Mouse (Mus musculus): ENCODE results near the gene Prkcb. TPM values are rescaled to one million over a fixed set of nuclear protein-coding genes. Genes with fewer than 3 reads are reported as not detected.

Prkcb gene
- polyA plus RNA-seq, 1 experiment from 2014 or later, result 3.3 TPM

- H3K4me3 ChIP-seq, result no peak overlapping the region
- no peak for ATAC-seq (replicated peaks; ENCODE audit: insufficient number of reproducible peaks, insufficient read depth, low FRiP score, low read depth)
- H3K9me3 ChIP-seq (replicated peaks), result no peaks in the 10 kb centered on the region
- no peak overlapping the region for H3K27ac ChIP-seq
- no peaks in the 10 kb centered on the region for H3K36me3 ChIP-seq
- H3K9ac ChIP-seq, result no peak overlapping the region
- H3K27me3 ChIP-seq, result peaks cover 11% of the 10 kb centered on the region; the same call in 1 of the 2 replicates
- H3K4me2 ChIP-seq, result no peak overlapping the region
- no peaks in the 10 kb centered on the region for H3K4me1 ChIP-seq (replicated peaks)
Measured at GRCm38 (mm10) chr7:122475038-122475437, 186.5 kb downstream of the Prkcb start.

- Histone ChIP-seq H3K27ac (no peak overlapping the region), H3K4me1 (replicated peaks) (no peaks in the 10 kb centered on the region), H3K36me3 (no peaks in the 10 kb centered on the region), H3K4me2 (no peak overlapping the region), H3K4me3 (no peak overlapping the region), H3K9me3 (replicated peaks) (no peaks in the 10 kb centered on the region), H3K27me3 (peaks cover 11% of the 10 kb centered on the region; the same call in 1 of the 2 replicates), H3K9ac (no peak overlapping the region)
- 78% methylated on average over 6 of the region's 6 CpGs for WGBS
- no peak for ATAC-seq (replicated peaks; ENCODE audit: insufficient number of reproducible peaks, insufficient read depth, low FRiP score, low read depth)
Measured at GRCm38 (mm10) chr7:122476697-122477096, 188.1 kb downstream of the Prkcb start.

DNA sequence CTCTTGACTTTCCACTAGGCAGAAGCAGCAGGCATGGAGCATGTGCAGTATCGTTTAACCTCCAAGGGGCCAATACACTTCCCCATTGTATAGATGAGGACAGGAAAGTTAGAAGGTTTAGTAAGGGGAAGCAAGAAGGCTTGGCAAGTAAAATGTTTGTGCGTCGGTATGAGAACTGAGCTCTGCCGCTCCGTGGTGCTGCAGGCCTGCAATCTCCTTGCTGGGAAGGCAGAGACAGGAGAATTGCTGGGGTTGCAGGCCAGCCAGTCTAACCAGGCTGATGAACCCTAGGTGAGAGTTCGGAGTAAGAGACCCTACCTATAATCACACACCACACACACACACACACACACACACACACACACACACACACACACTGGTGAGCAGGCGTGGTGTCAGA is 188.6 kb downstream of the Prkcb start:
- no peak overlapping the region for H3K4me2 ChIP-seq
- no peaks in the 10 kb centered on the region for H3K4me1 ChIP-seq (replicated peaks)
- H3K36me3 ChIP-seq, result no peaks in the 10 kb centered on the region
- no peak for ATAC-seq (replicated peaks; ENCODE audit: insufficient number of reproducible peaks, insufficient read depth, low FRiP score, low read depth)
- no peak overlapping the region for H3K9ac ChIP-seq
- H3K4me3 ChIP-seq, result no peak overlapping the region
- 58% methylated on average over 7 of the region's 7 CpGs for WGBS
- peaks cover 11% of the 10 kb centered on the region; the same call in 1 of the 2 replicates for H3K27me3 ChIP-seq
- no peak overlapping the region for H3K27ac ChIP-seq
- H3K9me3 ChIP-seq (replicated peaks), result no peaks in the 10 kb centered on the region

DNA sequence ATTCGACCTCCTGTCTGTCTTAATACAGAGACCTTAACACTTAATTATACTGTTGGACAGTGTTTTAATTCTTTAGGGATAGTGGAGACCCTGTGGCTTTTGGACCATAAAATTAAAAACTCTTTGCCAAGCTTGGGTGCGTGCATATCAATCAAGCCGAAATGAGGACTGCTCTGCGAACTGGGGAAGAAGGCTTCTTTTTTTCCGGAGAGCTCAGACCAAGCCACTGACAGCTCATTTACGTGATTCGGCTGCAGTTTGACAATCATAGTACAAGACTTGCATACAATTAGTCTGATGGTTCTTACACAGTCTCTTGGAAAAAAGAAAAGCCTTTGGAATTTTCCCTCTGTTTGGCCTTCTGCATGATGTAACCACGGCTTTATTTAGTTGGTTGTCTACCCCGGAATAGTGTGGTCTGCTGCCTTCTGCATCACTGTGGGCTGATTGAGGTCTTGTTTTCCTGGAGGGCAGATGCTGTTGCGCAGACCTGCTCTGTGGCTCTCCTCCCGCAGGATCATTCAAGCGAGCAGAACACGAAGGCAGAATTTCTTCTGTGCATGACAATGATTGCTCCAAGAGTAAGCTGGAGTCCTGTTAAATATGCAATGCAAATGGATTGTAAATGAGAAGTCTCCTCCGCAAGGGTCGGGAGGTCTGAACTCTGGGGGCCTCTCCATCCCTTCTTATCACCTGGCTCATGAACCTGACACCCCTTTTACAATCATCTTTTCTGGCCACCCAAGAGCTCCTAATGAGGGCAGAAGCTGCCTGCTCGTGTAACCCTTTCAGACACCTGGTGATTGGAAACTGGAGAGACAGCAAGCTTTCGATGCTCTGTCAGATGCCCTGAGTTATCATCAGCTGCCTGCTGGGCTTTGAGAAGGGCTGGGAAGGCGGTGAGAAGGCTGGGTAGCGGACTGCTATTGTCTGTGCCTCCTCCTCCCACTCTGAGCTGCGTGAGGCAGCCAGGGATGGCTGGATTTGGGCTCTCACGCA is 189.3 kb downstream of the Prkcb start:
- H3K4me2 ChIP-seq, result no peak overlapping the region
- H3K9me3 ChIP-seq (replicated peaks), result no peaks in the 10 kb centered on the region
- H3K27ac ChIP-seq, result no peak overlapping the region
- ATAC-seq (replicated peaks; ENCODE audit: insufficient number of reproducible peaks, insufficient read depth, low FRiP score, low read depth), result no peak
- H3K36me3 ChIP-seq, result no peaks in the 10 kb centered on the region
- 27% methylated on average over 21 of the region's 21 CpGs for WGBS
- H3K4me3 ChIP-seq, result no peak overlapping the region
- H3K9ac ChIP-seq, result no peak overlapping the region
- peaks cover 11% of the 10 kb centered on the region; the same call in 1 of the 2 replicates for H3K27me3 ChIP-seq
- no peaks in the 10 kb centered on the region for H3K4me1 ChIP-seq (replicated peaks)

DNA sequence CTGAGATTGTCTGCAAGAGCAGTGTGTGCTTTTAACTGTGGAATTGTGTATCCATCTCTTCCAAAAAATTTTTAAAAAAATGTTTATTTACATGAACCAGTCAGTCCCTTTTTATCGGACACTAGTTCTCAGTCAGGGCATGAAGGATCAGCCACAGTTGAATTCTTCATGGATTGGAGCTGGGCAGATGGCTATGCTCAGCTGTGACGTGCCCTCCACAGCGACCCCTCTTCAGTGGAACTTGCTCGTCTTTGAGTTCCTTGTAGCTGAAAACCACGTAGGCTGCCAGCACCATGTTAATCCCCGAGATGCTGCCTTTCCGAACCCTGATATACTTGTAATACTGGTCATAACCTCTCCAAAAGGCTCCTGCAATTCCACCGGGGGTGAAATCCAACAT is 195.4 kb downstream of the Prkcb start:
- ATAC-seq (replicated peaks; ENCODE audit: insufficient number of reproducible peaks, insufficient read depth, low FRiP score, low read depth), result no peak
- WGBS, result 75% methylated on average over 8 of the region's 8 CpGs
- Histone ChIP-seq H3K4me3 (no peak overlapping the region), H3K36me3 (no peaks in the 10 kb centered on the region), H3K4me2 (no peak overlapping the region), H3K9me3 (replicated peaks) (no peaks in the 10 kb centered on the region), H3K4me1 (replicated peaks) (no peaks in the 10 kb centered on the region), H3K9ac (no peak overlapping the region), H3K27ac (no peak overlapping the region), H3K27me3 (0 out of 2 replicates have a peak, but pooled peaks cover 3% of the 10 kb centered on the region)

- no peaks in the 10 kb centered on the region for H3K36me3 ChIP-seq
- no peak overlapping the region for H3K9ac ChIP-seq
- ATAC-seq (replicated peaks; ENCODE audit: insufficient number of reproducible peaks, insufficient read depth, low FRiP score, low read depth), result no peak
- 68% methylated on average over 11 of the region's 11 CpGs for WGBS
- no peaks in the 10 kb centered on the region for H3K4me1 ChIP-seq (replicated peaks)
- H3K4me2 ChIP-seq, result no peak overlapping the region
- no peak overlapping the region for H3K27ac ChIP-seq
- H3K27me3 ChIP-seq, result no peaks in the 10 kb centered on the region
- H3K4me3 ChIP-seq, result no peak overlapping the region
- H3K9me3 ChIP-seq (replicated peaks), result no peaks in the 10 kb centered on the region
Measured at GRCm38 (mm10) chr7:122487929-122488571, 199.5 kb downstream of the Prkcb start.

DNA sequence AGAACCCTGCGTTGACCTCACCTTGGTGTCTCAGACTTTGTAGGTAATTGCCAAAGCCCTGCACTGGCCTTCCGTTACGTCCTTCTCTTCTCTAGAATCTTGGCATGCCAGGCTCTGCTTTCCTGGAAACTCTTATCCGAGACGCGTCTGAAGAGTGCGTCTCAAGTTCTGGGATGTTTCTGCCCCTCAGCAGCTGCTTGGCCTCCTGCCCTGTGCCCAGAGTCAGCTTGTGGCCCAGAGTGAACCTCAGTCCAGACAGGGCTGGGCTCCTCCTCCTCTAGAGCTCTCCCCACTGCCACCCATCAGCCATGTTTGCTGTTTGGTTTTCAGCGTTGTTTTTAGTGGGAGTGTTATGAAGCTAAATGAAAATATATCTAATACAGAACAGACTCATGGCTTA is 203.5 kb downstream of the Prkcb start:
- H3K4me1 ChIP-seq (replicated peaks), result no peaks in the 10 kb centered on the region
- H3K4me2 ChIP-seq, result no peak overlapping the region
- ATAC-seq (replicated peaks; ENCODE audit: insufficient number of reproducible peaks, insufficient read depth, low FRiP score, low read depth), result no peak
- H3K4me3 ChIP-seq, result no peak overlapping the region
- no peaks in the 10 kb centered on the region for H3K27me3 ChIP-seq
- no peaks in the 10 kb centered on the region for H3K9me3 ChIP-seq (replicated peaks)
- H3K36me3 ChIP-seq, result no peaks in the 10 kb centered on the region
- H3K27ac ChIP-seq, result no peak overlapping the region
- no peak overlapping the region for H3K9ac ChIP-seq
- 69% methylated on average over 8 of the region's 8 CpGs for WGBS

GRCm38 (mm10) chr7:122492936-122493335 is 204.4 kb downstream of the Prkcb start:
- H3K9me3 ChIP-seq (replicated peaks), result no peaks in the 10 kb centered on the region
- H3K4me2 ChIP-seq, result no peak overlapping the region
- H3K27ac ChIP-seq, result no peak overlapping the region
- ATAC-seq (replicated peaks; ENCODE audit: insufficient number of reproducible peaks, insufficient read depth, low FRiP score, low read depth), result no peak
- H3K36me3 ChIP-seq, result no peaks in the 10 kb centered on the region
- no peaks in the 10 kb centered on the region for H3K4me1 ChIP-seq (replicated peaks)
- no peak overlapping the region for H3K4me3 ChIP-seq
- no peak overlapping the region for H3K9ac ChIP-seq
- no peaks in the 10 kb centered on the region for H3K27me3 ChIP-seq
- 82% methylated on average over 9 of the region's 9 CpGs for WGBS

GRCm38 (mm10) chr7:122494088-122494487 is 205.5 kb downstream of the Prkcb start:
- Histone ChIP-seq H3K36me3 (no peaks in the 10 kb centered on the region), H3K4me3 (no peak overlapping the region), H3K4me2 (no peak overlapping the region), H3K4me1 (replicated peaks) (no peaks in the 10 kb centered on the region), H3K9ac (no peak overlapping the region), H3K27me3 (no peaks in the 10 kb centered on the region), H3K9me3 (replicated peaks) (no peaks in the 10 kb centered on the region), H3K27ac (no peak overlapping the region)
- ATAC-seq (replicated peaks; ENCODE audit: insufficient number of reproducible peaks, insufficient read depth, low FRiP score, low read depth), result no peak
- WGBS, result 25% methylated on average over 3 of the region's 3 CpGs

DNA sequence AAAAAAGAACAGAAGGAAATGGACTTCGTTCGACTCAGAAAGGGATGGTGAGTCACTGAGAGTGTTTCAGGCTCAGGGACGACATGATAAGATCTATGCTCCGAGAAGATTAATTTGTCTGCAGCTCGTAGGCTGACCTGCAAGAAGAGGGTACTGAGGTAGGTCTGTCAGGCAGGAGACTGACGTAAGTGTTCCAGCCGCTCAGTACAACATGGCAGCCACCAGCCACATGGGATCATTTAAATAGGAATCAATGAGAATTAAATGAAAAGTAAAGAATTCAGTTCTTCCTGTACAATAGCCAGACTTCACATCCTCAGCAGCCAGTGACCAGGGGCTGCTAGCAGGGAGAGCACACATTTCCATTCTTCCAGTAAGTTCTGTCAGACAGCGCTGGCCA is 209.0 kb downstream of the Prkcb start:
- Histone ChIP-seq H3K4me2 (no peak overlapping the region), H3K4me3 (no peak overlapping the region), H3K27me3 (no peaks in the 10 kb centered on the region), H3K9ac (no peak overlapping the region), H3K27ac (no peak overlapping the region), H3K4me1 (replicated peaks) (no peaks in the 10 kb centered on the region), H3K9me3 (replicated peaks) (no peaks in the 10 kb centered on the region), H3K36me3 (no peaks in the 10 kb centered on the region)
- no peak for ATAC-seq (replicated peaks; ENCODE audit: insufficient number of reproducible peaks, insufficient read depth, low FRiP score, low read depth)
- WGBS, result 57% methylated on average over 8 of the region's 8 CpGs

- ATAC-seq (replicated peaks; ENCODE audit: insufficient number of reproducible peaks, insufficient read depth, low FRiP score, low read depth), result no peak
- no peaks in the 10 kb centered on the region for H3K4me1 ChIP-seq (replicated peaks)
- no peaks in the 10 kb centered on the region for H3K27me3 ChIP-seq
- 45% methylated on average over 5 of the region's 5 CpGs for WGBS
- no peak overlapping the region for H3K9ac ChIP-seq
- H3K4me3 ChIP-seq, result no peak overlapping the region
- no peaks in the 10 kb centered on the region for H3K36me3 ChIP-seq
- H3K4me2 ChIP-seq, result no peak overlapping the region
- H3K9me3 ChIP-seq (replicated peaks), result no peaks in the 10 kb centered on the region
- H3K27ac ChIP-seq, result no peak overlapping the region
Measured at GRCm38 (mm10) chr7:122498461-122498860, 209.9 kb downstream of the Prkcb start.
